Mouse (Mus musculus) lung, embryonic 14.5 days (tissue): ENCODE measurements around the gene Gm960. TPM values are rescaled to one million over a fixed set of nuclear protein-coding genes. Genes with fewer than 3 reads are reported as not detected.
A peak's percentile ranks its signal among the peaks of the same experiment; 100 is the strongest.

ENCODE experiments used
- ATAC-seq: fragments of 200-750 bp; cut with Nextera tagmentation; 2 replicates; pipeline ENCODE4 v1.8.0; 2017; ENCODE audit warnings: mild to moderate bottlenecking, moderate TSS enrichment, moderate library complexity; ENCODE audit not compliant: insufficient read depth
- DNase-seq: peaks from one replicate; pipeline ENCODE4 v3.0.0-alpha.2; 2015
- H3K27ac ChIP-seq: fragments of 300-500 bp; sonication (generic); 2 replicates; pipeline ENCODE4 v1.5.1; 2014; ENCODE audit warnings: low read depth, mild to moderate bottlenecking, moderate library complexity
- H3K27me3 ChIP-seq: fragments of 300-500 bp; sonication (generic); 2 replicates; pipeline ENCODE4 v1.6.1; 2014; ENCODE audit warnings: low read length, control low read depth; ENCODE audit not compliant: insufficient read depth
- H3K36me3 ChIP-seq: fragments of 300-500 bp; sonication (generic); 2 replicates; pipeline ENCODE4 v1.6.1; 2014; ENCODE audit warnings: control low read depth; ENCODE audit not compliant: insufficient read depth
- H3K4me1 ChIP-seq: fragments of 300-500 bp; sonication (generic); 2 replicates; pipeline ENCODE4 v1.6.1; 2014; ENCODE audit warnings: antibody characterized with exemption, control low read depth; ENCODE audit not compliant: insufficient read depth
- H3K4me2 ChIP-seq: fragments of 300-500 bp; sonication (generic); 2 replicates; pipeline ENCODE4 v1.6.1; 2014; ENCODE audit warnings: mild to moderate bottlenecking
- H3K4me3 ChIP-seq: fragments of 300-500 bp; sonication (generic); 2 replicates; pipeline ENCODE4 v1.5.1; 2014; ENCODE audit warnings: low read depth, low read length
- H3K9ac ChIP-seq: fragments of 300-500 bp; sonication (generic); 2 replicates; pipeline ENCODE4 v1.6.1; 2014
- H3K9me3 ChIP-seq: fragments of 300-500 bp; sonication (generic); 2 replicates; pipeline ENCODE4 v1.6.1; 2016; ENCODE audit warnings: low read depth, low read length, control low read depth
- CTCF ChIP-seq: IDR thresholded peaks from 2 replicates; pipeline ENCODE4 v1.5.1; 2016; ENCODE audit warnings: antibody characterized with exemption, low read depth
- WGBS: fragments of 180-500 bp; shearing (Covaris S2); extraction: QIAGEN DNeasy Blood & Tissue Kit; methylation state at CpG from one replicate; pipeline ENCODE4 v1.1.7; 2014; 5-methylcytosine and 5-hydroxymethylcytosine counted together
- polyA plus RNA-seq: library from polyadenylated mRNA; unstranded; fragments of >200 nt; fragmentation: Nextera tagmentation; extraction: Ambion mirVana; gene quantifications from 2 replicates; pipeline ENCODE4 v1.2.1, GENCODE M21; 2014

Gm960 gene
- polyA plus RNA-seq, 1 experiment from 2014 or later, result 2.9 TPM

DNA sequence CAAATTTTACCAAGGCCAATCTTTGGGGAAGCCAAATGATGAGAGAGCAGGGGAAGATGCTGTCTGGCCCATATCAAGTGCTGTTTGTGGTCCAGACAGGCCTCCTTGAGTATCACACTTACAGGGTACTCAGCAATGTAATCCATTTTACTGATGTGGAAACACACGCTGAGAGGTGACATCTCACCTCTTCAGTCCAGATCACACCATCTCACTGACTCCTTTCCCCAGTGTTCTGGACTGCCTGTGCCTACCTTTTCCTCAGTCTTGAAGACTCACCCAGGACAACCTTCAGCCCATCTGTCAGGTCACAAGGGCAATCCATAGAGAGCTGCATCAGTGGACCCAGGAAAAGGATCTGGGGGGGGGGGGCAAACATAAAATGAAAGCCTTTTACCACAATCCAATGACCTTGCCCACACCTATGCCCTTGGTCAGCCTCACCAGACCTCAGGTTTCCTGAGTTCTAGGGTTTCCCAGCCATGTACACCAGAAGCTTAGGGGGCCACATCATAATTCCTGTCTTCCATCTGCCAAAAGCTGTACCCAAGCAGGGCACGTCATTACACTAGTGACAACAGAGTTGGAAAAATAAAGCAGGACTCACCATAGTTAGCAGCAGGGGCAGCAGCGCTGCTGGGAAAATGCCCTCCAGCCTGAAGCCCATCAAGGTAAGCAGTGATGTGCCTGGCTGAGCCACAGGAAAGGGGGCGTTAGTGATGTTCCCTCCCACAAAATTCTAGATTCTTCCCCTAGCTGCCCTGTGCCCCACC is 73.9 kb downstream of the Gm960 start:
- Histone ChIP-seq H3K4me3 (peak overlapping the region; percentile 82), H3K36me3 (peaks cover 36% of the 10 kb centered on the region; the same call in 1 of the 2 replicates), H3K9me3 (no peaks in the 10 kb centered on the region), H3K4me2 (peak overlapping the region; percentile 68), H3K27ac (peak overlapping the region; percentile 89), H3K27me3 (no peaks in the 10 kb centered on the region), H3K9ac (peak overlapping the region; percentile 96), H3K4me1 (peaks cover 10% of the 10 kb centered on the region; the same call in 1 of the 2 replicates)
- 23% methylated on average over 4 of the region's 4 CpGs for WGBS
- TF ChIP-seq CTCF, result no peak
- DNase-seq (no peak), ATAC-seq (no peak; the same call in none of the 2 replicates)

- peaks cover 10% of the 10 kb centered on the region; the same call in 1 of the 2 replicates for H3K4me1 ChIP-seq
- H3K9ac ChIP-seq, result peak overlapping the region; percentile 96; the same call in 1 of the 2 replicates
- H3K4me3 ChIP-seq, result no peak overlapping the region
- no peak for TF ChIP-seq CTCF
- DNase-seq (no peak), ATAC-seq (no peak)
- H3K27ac ChIP-seq, result no peak overlapping the region
- no peaks in the 10 kb centered on the region for H3K9me3 ChIP-seq
- WGBS, result 87% methylated on average over 12 of the region's 12 CpGs
- no peak overlapping the region for H3K4me2 ChIP-seq
- H3K36me3 ChIP-seq, result peaks cover 37% of the 10 kb centered on the region; the same call in 1 of the 2 replicates
- no peaks in the 10 kb centered on the region for H3K27me3 ChIP-seq
Measured at GRCm38 (mm10) chr19:4624006-4624405, 74.5 kb downstream of the Gm960 start.

DNA sequence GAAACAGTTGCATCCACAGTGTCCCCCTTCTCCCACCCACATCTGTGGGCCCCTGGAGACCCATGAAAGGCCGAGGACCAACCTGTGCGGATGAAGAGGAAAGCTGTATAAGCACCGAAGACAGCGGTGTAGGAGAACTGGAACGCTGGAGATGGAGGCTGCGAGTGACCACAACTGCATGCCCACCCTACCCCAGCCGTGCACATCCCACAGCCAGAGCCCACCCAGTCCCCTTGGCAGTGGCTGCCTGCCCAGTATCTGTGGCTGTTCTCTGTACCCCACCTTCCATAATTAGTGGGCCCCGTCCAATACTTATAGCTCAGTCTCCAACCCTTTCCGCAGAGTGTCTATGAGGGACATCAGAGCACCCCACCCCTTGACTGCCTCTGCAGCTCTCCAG is 75.0 kb downstream of the Gm960 start:
- no peak overlapping the region for H3K27ac ChIP-seq
- no peak overlapping the region for H3K9ac ChIP-seq
- no peak overlapping the region for H3K4me3 ChIP-seq
- WGBS, result 93% methylated on average over 9 of the region's 9 CpGs
- ATAC-seq (no peak), DNase-seq (no peak)
- no peaks in the 10 kb centered on the region for H3K9me3 ChIP-seq
- no peaks in the 10 kb centered on the region for H3K27me3 ChIP-seq
- peaks cover 37% of the 10 kb centered on the region; the same call in 1 of the 2 replicates for H3K36me3 ChIP-seq
- H3K4me2 ChIP-seq, result no peak overlapping the region
- TF ChIP-seq CTCF, result no peak
- H3K4me1 ChIP-seq, result peaks cover 10% of the 10 kb centered on the region; the same call in 1 of the 2 replicates

DNA sequence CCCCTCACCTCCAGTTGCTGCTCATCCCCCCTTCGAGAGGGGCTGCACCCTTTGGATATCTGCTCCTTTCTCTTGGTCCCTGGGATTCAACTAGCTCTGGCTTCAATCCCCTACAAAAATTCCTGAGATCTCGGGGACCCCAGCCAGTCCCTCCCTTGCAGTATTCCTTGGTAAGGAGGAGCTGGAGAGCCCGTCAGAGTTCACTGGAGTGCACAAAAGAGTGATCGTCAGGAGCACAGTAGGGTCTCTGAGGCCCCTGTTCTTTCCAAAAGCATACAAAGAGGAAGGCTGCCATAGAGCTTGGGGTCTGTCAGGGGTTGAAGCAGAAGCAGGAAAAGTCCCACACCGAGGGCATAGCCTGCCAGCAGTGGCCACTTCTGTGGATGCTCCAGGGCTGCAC is 75.7 kb downstream of the Gm960 start:
- no peak for ATAC-seq

DNA sequence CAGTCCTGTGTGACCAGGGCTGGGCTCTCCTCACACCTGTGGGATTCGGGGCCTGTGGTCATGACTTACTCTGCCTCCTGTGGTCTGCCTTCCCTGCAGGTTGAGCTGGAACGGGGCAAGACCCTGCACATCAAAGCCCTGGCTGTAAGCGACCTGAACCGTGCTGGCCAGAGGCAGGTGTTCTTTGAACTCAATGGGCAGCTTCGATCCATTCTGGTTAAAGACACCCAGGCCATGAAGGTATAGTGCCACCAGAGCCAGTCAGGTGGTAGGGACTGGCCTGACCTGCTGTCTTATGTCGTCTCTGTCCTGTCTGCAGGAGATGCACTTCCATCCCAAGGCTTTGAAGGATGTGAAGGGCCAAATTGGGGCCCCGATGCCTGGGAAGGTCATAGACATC is 77.7 kb downstream of the Gm960 start:
- H3K27me3 ChIP-seq, result no peaks in the 10 kb centered on the region
- ATAC-seq (no peak), DNase-seq (no peak)
- H3K4me1 ChIP-seq, result peaks cover 4% of the 10 kb centered on the region; the same call in 1 of the 2 replicates
- no peak overlapping the region for H3K4me2 ChIP-seq
- 82% methylated on average over 7 of the region's 7 CpGs for WGBS
- no peak overlapping the region for H3K9ac ChIP-seq
- no peak overlapping the region for H3K4me3 ChIP-seq
- no peak overlapping the region for H3K27ac ChIP-seq
- peaks cover 37% of the 10 kb centered on the region; the same call in 1 of the 2 replicates for H3K36me3 ChIP-seq
- H3K9me3 ChIP-seq, result no peaks in the 10 kb centered on the region
- no peak for TF ChIP-seq CTCF

More for the DNA sequence above, 75.7 kb downstream of the Gm960 start:
- H3K4me1 ChIP-seq, result peaks cover 10% of the 10 kb centered on the region; the same call in 1 of the 2 replicates
- H3K9me3 ChIP-seq, result no peaks in the 10 kb centered on the region
- H3K36me3 ChIP-seq, result peaks cover 37% of the 10 kb centered on the region; the same call in 1 of the 2 replicates
- TF ChIP-seq CTCF, result no peak
- 88% methylated on average over 5 of the region's 5 CpGs for WGBS
- H3K27ac ChIP-seq, result no peak overlapping the region
- no peak overlapping the region for H3K4me3 ChIP-seq
- H3K27me3 ChIP-seq, result no peaks in the 10 kb centered on the region
- H3K9ac ChIP-seq, result no peak overlapping the region
- H3K4me2 ChIP-seq, result no peak overlapping the region
- DNase-seq, result no peak

GRCm38 (mm10) chr19:4619461-4619860 is 79.0 kb downstream of the Gm960 start:
- Histone ChIP-seq H3K4me2 (no peak overlapping the region), H3K36me3 (peaks cover 37% of the 10 kb centered on the region; the same call in 1 of the 2 replicates), H3K9ac (no peak overlapping the region), H3K4me3 (no peak overlapping the region), H3K9me3 (no peaks in the 10 kb centered on the region), H3K4me1 (peaks cover under 1% of the 10 kb centered on the region; the same call in 1 of the 2 replicates), H3K27me3 (no peaks in the 10 kb centered on the region), H3K27ac (no peak overlapping the region)
- 78% methylated on average over 10 of the region's 10 CpGs for WGBS
- DNase-seq, result no peak
- ATAC-seq, result no peak
- TF ChIP-seq CTCF, result no peak

DNA sequence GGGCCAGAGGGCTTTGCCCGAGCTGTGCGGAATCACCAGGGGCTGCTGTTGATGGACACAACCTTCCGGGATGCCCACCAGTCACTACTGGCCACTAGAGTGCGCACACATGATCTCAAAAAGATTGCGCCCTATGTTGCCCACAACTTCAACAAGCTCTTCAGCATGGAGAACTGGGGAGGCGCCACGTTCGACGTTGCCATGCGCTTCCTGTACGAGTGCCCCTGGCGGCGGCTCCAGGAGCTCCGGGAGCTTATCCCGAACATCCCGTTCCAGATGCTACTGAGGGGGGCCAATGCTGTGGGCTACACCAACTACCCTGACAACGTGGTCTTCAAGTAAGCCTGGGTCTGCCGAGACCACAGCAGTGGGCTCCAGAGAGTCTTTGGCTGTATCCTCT is 80.3 kb downstream of the Gm960 start:
- no peak overlapping the region for H3K27ac ChIP-seq
- no peak for ATAC-seq
- DNase-seq, result peak; percentile 76
- H3K27me3 ChIP-seq, result no peaks in the 10 kb centered on the region
- H3K36me3 ChIP-seq, result peaks cover 34% of the 10 kb centered on the region
- peak; percentile 61 for TF ChIP-seq CTCF
- WGBS, result 29% methylated on average over 18 of the region's 18 CpGs
- H3K9me3 ChIP-seq, result no peaks in the 10 kb centered on the region
- H3K4me2 ChIP-seq, result no peak overlapping the region
- no peak overlapping the region for H3K4me3 ChIP-seq
- no peak overlapping the region for H3K9ac ChIP-seq
- peaks cover 4% of the 10 kb centered on the region; the same call in 1 of the 2 replicates for H3K4me1 ChIP-seq
